Mouse (Mus musculus) gastrocnemius, adult 8-10 months (tissue): ENCODE results near the gene Slc4a2. TPM values are rescaled to one million over a fixed set of nuclear protein-coding genes. Genes with fewer than 3 reads are reported as not detected.
"Not testable (repeated sequence)": the region's sequence is repeated elsewhere in the genome, so short reads cannot be mapped to it uniquely, and the experiment has no call there.

Source experiments
- DNase-seq, 2 experiments: peaks; one replicate each; pipeline ENCODE4 v3.0.0; 2022; ENCODE audit warnings: low spot score in 2 of 2
- total RNA-seq, 4 experiments: library from RNA; stranded (reverse); gene quantifications; 2 replicates each; pipeline ENCODE4 v1.2.4; 2022

Slc4a2 gene
- total RNA-seq, 4 experiments from 2014 or later = 10.7 to 14.5 (median 12.6) TPM

DNA sequence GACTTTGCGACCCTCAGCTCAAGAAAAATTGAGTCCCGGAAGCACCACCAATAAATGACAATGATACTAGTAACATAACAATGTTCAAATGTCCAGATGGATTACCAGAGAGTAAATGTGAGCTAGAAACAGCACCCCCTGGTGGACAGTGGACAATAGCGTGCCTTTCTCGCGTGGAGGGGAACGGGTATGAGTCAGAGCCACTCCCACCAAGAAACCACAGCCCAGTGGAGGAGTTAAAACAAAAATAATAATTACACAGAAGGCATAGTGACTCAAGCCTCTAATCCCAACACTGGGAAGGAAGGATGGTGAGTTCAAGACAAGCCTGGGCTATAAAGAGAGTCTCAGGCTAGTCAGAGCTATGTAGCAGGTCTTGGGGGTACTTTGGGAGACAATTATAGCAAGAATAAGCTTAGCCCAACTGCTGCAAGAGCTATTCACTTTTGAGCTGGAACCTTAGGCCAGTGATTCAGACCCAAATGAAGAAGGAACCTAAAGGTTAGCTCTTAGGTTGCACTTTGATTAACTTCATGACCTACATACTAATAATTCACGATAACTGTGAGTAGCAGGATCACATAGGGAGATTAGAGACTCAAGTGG lies 30.1 kb upstream of the Slc4a2 start, which contains the start of gene Abcb8:
TSS of gene Abcb8 (plus strand) at position 272 of the 606 bp plus-strand sequence.
- peak; percentile 61 to 62 for DNase-seq

DNA sequence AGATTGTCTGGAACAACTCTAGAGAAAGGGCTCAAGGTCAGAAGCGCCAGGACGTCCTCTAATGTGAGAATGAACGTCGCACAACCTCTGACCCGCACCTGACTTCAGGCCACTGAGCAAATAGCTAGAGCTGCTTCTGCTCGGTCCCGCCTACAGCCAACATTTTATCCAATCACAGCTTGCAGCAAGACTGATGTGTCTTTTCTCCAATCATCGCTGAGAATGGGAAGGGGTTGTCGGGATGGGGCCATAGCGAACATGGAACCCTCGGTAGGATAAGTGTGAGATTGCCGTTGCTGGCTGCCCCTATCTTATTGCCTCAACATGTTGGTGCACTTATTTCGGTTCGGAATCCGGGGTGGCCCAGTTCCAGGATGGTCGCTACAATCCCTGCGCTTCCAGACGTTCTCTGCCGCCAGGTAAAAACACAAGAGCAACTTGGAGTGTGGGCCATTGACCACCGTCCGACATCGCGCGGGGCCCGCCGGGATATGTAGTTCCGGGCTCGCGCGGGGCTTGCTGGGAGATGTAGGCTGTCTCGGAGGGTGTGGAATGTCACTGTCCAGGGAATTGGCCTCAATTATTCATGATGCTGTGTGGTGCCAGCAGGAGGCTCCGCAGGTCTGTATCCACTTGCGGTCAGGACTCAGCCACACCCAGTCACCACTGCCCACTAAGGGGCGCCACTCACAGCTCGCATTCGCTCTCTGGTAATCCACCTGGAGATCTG lies 29.3 kb upstream of the Slc4a2 start:
- DNase-seq = peak; percentile 90 to 94

DNA sequence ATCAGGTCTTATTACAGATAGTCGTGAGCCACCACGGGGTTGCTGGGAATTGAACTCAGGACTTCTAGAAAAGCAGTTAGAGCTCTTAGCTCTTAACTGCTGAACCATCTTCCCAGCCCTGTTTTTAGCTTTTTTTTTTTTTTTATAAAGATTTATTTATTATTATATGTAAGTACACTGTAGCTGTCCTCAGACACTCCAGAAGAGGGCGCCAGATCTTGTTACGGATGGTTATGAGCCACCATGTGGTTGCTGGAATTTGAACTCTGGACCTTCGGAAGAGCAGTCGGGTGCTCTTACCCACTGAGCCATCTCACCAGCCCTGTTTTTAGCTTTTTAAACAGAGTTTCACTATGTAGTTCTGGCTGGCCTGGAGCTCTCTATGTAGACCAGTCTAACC lies 27.4 kb upstream of the Slc4a2 start:
- not testable (repeated sequence) for DNase-seq

DNA sequence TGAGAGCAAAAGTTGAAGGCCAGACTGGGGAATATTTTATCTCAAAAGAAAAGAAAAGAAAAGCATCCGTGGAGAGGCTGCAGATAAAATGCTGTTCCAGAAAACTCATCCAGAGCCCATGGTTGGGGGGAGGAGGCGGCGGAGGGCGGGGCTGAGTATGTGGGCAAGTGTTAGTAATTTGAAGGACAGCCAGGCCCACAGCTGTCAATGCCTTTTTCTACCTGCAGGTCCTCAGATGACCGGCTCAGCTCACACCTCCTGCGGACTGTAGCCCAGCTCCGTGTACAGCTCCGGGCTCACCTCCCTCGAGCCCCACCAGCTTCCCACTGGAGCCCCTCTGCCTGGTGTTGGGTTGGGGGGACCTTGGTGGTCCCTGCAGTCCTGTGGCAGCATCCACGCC lies 24.0 kb upstream of the Slc4a2 start:
- no peak for DNase-seq

DNA sequence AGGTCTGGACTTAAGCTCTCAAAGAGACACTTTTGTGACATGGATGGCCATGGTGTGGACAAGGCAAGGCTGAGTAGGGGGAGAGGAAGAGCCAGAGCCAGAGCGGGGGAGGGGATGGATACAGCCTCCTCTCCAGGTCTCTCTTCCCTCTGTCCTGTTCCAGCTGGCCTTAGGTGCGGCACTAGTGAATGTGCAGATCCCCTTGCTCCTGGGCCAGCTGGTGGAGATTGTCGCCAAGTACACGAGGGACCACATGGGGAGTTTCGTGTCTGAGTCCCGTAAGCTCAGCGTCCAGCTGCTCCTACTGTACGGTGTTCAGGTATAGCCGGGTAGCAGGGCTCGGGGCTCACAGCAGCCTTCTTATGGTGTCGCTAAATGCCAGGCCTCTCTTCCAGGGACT lies 23.3 kb upstream of the Slc4a2 start:
- DNase-seq = no peak

DNA sequence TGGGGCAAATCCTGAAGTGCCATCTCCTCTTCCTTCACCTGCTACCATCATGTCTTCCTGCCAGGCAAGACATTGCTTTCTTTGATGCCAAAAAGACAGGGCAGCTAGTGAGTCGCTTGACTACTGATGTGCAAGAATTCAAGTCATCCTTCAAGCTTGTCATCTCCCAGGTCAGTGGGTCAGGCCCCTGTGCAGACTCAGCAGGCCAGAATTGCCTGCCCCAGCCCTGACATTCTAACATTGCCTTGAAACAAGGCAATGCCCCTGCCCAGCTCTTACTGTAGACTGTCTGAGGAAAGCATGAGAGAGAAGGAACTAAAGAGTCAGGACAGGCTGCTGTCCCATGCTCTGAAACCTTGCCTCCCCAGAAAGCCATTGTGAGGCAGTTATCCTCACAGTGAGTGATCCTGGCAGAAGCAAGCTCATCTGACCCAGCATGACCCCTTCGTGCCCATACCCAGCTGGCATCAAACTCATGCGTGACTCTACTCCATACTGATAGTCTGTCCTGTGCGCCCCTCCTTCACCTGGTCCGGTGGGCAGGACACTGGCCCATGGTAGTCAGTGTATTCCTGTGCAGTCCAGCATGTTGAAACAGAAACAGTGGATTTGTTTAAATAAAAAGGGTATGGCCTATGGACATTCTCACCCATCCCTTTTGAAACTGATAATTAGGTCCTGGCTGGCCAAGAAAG lies 22.6 kb upstream of the Slc4a2 start:
- DNase-seq = no peak

DNA sequence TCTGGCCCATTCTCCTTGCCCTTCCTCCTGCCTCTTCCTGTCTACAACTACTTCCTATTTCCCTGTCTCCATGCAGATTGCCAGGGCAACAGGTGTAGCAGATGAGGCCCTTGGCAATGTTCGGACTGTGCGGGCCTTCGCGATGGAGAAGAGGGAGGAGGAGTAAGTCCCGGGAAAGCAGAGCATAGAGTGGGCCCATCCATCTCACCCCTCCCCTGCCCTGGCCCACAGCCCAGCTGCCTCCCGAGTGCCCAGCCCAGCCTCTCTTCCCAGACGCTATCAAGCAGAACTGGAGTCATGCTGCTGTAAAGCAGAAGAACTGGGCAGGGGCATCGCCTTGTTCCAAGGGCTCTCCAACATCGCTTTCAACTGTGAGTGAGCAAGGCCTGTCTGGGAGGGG lies 21.7 kb upstream of the Slc4a2 start:
- DNase-seq = no peak

DNA sequence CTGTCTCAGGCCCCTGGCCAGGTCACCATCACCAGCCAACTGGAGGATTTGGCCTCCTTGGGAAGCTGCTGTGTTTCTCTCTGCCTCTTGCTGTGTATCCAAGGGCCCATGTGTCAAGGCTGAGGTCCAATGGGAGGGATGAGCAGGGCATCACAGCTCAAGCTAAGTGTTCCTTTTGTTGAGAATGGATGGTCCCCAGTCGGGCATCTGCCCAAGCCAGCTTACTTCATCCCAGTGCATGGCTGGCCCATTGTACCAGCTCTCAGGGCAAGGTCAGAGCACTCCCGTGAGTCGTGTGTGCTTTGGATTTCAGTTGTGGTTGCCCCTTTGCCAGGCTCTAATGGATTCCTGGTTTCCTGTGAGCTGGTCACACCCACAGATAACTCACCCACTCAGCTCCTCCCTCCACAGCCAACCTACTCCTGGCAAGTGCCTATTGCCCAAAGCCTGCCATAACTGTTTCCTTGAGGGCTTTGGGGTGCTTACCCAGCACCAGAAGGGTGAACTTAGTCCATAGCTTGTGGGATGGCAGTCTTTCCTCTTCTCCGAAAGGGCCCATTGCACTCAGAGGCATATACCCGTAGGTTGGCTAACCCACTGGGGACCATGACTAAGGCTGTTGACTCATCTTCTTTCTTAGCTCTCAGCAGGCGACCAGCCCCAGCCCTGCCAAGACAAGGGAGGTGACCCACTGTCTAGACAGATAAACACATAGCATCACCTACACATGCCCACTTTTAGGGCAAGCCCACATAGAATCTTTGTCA lies 18.9 kb upstream of the Slc4a2 start:
- DNase-seq = no peak

DNA sequence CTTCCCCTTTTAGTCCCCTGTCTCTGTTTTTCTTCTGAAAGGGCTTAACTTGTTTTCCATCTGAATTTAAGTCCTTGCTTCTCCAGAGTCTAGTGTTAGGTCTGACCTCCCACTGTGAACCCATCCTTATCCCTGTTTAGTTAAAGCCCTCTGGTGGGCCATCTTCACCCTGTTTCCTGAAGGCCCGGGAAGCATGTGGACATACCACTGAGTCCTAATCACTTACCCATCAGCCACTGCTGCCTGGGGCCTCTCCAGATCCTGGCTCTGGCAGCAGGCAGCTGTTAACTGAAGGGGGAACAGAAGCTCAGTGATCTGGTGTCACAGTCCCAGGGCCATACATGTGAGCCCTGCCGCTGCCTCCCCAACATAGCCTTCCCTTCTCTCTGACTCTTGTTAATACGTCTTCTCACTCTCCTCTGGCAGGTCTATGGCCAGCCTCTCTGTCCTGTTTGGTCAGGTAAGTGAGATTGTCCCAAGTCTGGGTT lies 18.2 kb upstream of the Slc4a2 start:
- no peak for DNase-seq

DNA sequence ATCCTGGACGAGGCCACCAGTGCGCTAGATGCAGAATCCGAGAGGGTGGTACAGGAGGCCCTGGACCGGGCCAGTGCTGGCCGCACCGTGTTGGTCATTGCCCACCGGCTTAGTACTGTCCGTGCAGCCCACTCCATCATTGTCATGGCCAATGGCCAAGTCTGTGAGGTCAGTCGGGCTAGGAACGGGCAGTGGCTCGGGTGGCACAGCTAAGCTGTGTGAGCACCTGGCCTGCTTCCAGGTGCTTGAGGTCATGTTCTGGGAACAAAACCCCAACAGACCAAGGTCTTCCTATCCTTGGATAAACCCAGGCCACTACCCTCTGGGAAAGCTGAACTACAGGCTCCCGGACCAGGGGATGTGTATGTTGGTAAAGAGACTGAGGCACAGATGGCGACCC lies 15.0 kb upstream of the Slc4a2 start:
- DNase-seq = no peak

DNA sequence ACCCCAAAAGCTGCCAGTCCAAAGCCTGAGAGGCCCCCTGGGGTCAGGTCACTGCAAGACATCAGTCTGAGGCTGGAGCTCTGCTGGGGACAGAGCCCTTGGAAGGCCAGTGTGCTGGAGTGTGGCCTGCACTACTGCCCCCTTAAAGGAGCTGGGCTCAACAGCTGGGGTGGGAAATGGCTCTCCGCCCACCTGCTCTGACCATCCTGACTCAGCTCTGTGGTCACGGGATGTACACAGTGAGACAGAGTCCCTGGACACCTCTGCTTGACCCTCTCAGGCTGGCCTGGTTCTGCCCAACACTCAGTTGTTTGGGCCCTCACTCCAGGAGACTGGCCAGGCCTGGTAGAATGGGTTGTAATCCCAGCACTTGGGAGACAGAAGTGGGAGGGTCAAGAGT lies 14.2 kb upstream of the Slc4a2 start:
- no peak for DNase-seq

DNA sequence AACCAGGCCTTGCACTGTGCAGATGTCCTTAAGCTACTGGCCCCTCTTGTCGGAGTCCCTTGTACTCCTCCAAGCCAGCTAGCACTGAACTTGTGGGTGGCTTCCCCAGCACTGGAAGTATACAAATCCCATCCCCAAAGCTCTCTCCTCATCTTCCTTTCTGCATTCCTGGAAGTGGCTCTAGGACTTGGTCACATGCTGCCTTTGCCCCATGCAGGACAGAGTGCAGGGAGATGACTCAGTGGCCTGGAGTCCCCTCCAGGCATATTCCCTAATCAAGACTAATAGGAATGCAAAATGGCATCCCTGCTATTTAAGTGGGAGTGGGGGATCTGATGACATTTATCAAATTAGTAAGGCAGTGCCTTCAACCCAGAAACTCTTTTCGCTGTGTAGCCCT lies 11.6 kb upstream of the Slc4a2 start:
- no peak for DNase-seq

DNA sequence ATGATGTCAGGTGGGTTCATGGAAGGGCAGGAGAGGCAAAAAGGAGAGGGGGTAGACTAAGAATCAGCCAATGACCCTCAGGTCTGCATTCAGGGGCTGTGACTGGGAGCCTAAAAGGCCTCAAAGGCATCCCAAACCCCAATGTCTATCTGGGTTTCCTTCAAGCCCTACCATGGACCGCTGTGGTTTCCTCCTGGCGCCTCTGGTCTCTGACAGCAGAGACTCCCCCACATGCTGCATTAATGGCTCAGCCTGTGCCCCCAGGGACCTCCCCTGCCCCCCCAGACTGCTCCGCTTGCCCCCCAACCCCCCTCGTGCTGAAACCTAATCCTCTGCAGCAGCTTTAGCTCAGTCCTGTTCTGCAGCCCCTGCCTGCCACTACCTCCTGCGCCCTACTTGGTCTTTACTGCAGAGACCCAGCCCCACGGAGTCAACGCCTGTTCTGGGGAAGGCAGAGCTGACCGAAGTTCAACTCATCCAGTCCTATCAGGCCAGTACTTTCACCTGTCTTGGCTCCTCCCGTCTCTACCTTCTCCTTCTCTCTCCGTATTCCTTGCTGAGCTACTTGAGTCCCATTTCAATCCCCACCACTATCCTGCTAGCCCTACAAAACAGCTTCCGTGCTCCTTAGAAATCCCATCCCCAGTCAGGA lies 10.5 kb upstream of the Slc4a2 start, which contains the start of gene Asic3:
TSS of gene Asic3 (plus strand) at position 351 of the 652 bp plus-strand sequence.
- no peak for DNase-seq

DNA sequence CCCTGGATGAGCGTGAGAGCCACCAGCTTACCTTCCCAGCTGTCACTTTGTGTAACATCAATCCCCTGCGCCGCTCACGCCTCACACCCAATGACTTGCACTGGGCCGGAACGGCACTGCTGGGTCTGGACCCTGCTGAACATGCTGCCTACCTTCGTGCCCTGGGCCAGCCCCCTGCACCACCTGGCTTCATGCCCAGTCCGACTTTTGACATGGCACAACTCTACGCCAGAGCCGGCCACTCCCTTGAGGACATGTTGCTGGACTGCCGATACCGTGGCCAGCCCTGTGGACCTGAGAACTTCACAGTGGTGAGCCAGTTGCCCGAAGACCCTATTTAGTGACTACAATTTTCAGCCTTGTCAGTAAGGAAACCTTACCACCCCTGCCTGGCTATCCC lies 9.7 kb upstream of the Slc4a2 start:
- DNase-seq = no peak

DNA sequence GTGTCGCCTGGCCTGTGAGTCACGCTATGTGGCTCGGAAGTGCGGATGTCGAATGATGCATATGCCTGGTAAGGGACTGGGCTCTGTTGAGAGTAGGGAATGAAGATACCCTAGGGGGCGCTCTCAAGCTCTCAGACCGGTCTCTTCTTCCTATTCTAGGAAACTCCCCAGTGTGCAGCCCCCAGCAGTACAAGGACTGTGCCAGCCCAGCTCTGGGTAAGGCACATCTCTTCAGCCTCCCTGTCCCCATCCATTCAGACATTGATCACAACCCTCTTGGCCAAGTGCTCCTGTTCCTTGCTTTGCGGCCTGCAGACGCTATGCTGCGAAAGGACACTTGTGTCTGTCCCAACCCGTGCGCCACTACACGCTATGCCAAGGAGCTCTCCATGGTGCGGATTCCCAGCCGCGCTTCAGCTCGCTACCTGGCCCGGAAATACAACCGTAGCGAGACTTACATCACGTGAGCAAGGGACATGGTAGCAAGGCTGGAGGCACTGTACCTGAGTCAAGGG lies 7.4 kb upstream of the Slc4a2 start:
- DNase-seq = peak; percentile 45

DNA sequence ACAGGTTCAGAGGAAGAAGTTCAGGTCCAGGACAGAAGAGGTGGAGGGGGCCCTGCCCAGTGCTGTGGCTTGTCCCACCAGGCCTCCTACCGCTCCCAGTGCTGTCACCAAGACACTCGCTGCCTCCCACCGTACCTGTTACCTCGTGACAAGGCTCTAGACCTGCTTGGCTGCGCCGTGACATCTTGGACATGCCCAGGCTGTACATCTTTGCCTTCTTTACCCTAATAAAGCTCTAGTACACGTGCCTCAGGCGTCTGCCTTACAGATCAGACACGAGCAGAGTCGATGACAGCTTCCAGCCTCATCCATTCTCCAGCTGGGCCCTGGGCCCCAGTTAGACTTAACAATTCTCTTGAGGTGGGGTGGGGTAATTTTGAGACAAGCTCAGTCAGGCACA lies 6.0 kb upstream of the Slc4a2 start:
- no peak for DNase-seq

DNA sequence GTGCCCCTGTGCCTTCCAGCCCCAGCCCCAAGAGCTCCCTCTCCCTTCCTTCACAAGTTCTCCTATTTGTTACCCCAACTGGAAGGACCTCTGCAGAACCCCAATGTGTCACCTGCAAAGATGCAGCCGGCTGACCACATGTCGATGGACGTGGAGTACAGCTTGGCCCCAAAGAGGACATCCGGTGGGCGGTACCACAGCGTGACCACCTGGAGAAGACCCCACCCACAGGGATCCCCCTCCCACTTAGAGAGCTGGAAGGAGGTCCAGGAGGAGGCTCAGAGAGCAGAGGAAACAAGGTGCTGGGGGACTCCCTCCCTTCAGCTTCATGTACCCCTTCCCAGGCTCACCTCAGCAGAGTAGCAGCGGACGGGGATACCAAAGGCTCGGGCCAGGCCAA lies 3.3 kb upstream of the Slc4a2 start:
- DNase-seq = no peak

DNA sequence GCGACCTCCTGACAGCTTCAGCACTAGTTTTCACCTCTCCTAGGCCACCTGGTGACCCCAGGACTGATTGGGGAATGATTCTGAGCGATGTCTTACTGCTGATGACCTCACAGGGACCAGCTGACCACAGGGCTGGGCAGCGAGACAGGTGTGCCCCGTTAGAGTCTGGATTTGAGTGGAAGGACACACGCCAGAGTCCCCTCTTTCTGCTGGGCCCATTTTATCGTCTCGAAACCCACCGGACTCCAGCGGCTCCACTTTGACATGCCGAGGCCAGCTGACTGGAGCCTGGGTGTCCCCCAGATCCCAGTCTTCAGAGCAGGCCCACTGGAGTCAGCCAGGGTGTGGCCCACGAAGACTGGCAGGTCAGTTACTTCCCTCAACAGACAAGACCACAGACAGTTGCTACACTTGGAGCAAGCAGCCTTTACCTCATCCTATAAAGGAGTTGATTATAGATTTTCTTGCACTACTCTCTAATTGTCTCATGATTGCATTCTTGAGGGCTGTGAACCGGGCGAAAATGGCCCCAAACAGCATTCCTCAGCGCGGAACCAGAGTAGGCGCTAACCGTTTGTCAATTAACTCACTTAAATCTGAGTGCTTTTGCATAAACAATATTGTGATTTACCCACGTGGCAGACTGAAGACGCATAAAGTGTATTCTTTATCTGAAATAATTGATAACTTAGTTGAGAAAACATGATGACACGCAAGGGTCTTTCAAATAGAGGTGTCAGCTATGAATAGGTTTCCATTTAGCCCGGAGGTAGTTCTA lies 556 bp downstream of the Slc4a2 start:
- DNase-seq = peak in 1 of 2 experiments; percentile 56

DNA sequence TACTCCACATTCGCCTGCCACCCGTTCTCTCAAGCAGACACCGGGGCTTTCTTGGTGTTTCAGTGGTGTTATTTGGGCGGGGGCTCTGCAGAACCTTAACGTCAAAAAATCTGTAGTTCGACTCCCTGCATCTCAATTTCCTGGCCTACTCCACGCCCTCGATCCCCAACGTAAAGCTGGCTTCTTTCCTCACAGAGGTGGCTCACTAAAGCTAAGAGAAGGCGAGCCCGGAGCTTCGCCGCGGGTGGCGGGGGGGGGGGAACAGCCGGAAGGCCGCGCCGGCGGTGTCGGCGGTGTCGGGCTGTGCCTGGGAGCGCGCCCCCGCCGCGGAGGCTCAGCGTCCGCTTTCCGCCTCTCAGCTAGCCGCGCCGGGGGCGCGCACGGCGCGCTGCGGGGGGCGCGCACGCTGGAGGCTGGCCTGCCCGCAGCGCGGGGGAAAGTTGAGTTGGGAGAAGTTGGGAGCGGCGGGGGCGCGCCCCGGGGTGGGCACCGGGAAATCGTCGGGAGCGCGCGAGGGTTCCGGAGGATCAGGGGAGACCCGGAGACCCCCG lies 1.3 kb downstream of the Slc4a2 start:
- peak; percentile 74 to 78 for DNase-seq
